Mouse (Mus musculus) spleen, postnatal 4 days (tissue): ENCODE measurements at regions not wholly inside any gene's neighbourhood (a gene's known extent, or its start where the extent isn't known, plus 50 kb on each side); places are given as distances from the start of the nearest gene placed in this dataset.

Experiments used
- DNase-seq, 2 experiments: peaks; one replicate each; pipeline ENCODE4 v3.0.0; 2022; ENCODE audit warnings: low spot score in 2 of 2

DNA sequence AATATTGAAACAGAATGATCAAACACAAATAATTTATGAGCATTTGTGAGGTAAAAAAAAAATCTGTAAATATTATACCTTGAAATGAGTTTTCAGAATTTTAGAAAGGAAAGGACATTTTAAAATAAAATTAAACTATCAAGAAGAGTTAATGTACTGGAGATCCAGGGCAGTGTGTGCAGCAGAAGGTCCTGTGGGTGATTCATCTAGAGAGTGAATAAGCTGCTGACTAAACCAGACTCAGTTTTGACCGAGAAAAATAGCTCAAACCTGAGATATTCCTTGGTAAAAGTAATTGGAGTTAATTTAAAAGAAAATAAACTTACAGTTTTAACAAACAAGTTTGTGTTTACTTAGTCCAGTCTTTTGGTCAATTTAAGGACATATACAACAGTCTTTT lies 1118.6 kb upstream of the Celf2 start:
- no peak for DNase-seq

GRCm38 (mm10) chr2:8628485-8629208 lies 1119.3 kb upstream of the Celf2 start:
- DNase-seq = no peak

GRCm38 (mm10) chr2:8638082-8638481 lies 1128.7 kb upstream of the Celf2 start:
- DNase-seq = no peak

GRCm38 (mm10) chr2:8639282-8639681 lies 1129.9 kb upstream of the Celf2 start:
- no peak for DNase-seq

- no peak for DNase-seq
Observed at GRCm38 (mm10) chr2:8645463-8645862, 1136.1 kb upstream of the Celf2 start.

DNA sequence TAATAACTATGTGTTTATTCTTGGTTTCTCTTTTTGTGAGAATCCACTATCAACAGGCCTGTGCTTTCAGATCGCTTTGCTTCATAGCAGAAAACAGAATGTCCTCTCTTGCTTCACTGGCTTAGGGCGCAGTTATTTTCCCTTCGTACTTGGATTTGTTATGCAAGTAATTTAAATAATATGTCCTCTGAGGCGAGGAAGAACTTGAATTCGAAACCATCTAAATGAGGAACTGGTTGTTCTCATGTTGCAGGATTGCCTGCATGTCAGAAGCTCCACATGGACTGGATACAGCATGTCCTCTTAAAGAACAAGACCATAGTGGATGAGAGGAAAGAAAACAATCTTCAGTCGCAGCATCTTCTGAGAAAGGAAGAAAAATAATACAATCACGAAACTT lies 1151.2 kb upstream of the Celf2 start:
- no peak for DNase-seq

- DNase-seq = peak; percentile 18 to 71
Observed at GRCm38 (mm10) chr2:8673751-8674378, 1164.5 kb upstream of the Celf2 start.

GRCm38 (mm10) chr2:8675537-8675936 lies 1166.2 kb upstream of the Celf2 start:
- no peak for DNase-seq

- no peak for DNase-seq
Observed at GRCm38 (mm10) chr2:8676546-8676945, 1167.2 kb upstream of the Celf2 start.

DNA sequence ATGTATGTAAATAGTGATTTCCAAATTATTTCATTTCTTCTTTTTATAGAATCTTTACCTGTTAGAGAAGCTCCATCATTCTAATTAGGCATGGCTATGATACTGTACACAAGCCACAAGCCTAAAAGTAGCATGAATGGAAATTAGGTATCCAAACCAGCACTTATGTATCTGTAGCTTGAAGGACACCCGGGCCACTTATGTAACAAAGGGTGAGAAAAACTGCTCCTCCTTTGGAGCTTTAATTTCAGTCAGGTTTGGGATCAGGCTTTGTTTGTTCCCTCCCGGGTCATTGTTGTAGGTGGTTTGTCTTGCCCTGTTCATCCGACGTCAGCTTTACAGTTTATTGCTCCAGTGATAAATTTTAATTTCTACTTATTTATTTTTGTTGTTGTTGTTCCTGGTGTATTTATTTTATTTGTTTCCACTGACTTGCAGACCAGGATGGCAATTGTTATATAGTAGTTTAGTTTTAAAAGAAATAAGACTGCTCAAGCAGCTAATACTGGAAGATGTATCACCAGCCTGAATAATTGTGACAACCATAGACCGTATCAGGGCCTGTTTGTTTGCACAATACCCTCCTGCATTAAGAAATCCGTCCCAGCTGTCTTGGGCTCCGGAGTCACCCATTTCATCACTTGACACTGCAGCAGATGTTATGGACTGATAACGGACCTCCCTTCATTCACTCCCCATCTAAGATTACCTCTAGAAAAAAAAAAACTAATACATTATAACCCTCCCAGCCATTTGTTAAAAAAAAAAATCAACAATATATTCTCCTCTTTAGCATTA lies 1181.7 kb upstream of the Celf2 start:
- no peak for DNase-seq

DNA sequence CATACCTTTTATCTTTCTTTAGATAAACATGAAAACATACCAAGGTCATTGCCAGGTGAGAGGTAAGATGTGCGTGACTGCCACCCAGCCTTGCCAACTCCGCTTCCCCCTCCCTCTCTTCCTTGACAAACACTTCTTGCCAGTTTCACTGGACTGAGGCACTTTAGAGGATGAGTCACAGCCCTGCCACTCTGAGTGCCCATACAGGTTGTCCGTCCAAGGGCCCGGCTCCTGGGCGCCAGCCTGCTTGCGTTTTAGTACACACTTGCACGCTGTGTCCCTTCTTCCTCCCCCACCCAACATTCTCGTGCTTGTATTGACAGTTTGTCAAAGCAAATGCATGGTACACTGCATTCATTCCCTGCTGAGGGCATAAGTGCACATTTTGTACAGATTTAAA lies 1151.7 kb upstream of the 4930412O13Rik start:
- no peak for DNase-seq

- DNase-seq = no peak
Observed at GRCm38 (mm10) chr2:8754142-8754541, 1126.9 kb upstream of the 4930412O13Rik start.

DNA sequence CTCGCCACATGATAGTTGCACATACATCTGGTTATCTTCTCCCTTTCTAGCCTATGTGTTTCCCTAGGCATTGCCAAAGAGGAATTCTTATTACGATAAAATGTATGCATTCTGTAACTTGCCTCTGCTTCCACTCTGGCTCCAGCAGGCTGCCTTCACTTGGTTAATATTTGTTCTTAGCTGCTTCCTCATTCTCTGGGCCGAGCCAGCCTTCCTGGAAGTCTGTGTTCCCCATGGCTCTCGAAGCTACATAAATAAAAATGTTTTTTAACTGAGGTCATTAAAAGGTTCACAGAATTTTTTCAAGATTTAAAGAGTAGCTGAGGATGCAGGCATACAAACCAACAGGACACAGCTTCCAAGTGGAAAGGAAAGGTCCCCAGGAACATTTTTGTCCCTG lies 1124.5 kb upstream of the 4930412O13Rik start:
- no peak for DNase-seq

DNA sequence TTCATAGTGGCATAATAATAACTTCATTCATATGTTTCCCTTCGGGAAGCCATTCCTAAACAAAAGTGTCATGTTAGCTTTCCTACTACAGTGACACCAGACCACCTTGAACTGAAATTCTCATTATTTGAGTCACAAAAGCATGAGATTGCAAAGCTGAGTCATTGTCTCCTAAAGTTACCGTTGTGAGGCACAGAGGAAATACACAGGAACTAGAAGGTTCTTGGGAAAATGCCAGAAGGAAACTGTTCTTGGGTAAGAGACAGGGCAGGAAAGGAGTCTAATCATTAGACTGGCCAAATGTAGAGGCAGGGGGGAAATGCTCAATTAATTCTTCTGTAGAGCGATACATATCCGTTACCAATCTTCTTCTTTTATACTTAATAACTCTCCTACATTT lies 1110.4 kb upstream of the 4930412O13Rik start:
- no peak for DNase-seq

DNA sequence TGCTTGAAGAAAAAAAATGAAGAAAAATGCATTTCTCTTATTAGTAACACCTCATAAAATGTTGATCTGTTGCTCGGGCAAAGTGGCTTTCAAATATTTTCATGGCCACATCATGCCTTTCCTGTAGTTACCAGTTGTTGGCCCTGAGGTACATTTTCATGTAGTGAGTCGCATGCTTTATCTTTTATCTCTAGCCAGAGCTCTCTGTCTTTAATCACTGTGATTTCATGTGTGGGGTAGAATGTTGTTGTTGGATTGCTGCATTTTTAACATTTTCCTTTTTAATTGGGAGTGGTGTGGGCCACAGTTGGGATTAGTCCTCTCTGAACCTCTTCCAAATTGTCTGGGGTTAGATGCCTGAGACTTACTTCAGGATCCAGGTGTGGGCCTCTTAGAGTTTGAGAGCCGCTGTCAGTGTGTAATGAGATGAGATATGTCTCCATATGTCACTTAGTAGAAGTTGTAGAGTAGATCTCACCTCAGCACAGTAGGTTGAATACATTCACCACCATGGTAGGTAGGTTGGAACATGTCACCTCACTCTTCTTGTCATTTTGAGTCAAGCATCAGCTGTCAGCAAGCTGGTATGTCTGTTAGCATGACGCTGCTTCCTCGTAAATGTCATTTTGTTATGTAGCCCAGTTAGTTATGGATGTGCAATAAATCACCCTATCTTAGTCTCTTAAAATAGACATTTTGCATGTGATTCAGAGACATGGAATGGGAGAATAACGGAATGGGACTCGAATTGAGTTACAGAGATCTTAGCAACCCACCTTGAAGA lies 1099.7 kb upstream of the 4930412O13Rik start:
- no peak for DNase-seq

- DNase-seq = no peak
Observed at GRCm38 (mm10) chr2:8782225-8782624, 1098.8 kb upstream of the 4930412O13Rik start.

DNA sequence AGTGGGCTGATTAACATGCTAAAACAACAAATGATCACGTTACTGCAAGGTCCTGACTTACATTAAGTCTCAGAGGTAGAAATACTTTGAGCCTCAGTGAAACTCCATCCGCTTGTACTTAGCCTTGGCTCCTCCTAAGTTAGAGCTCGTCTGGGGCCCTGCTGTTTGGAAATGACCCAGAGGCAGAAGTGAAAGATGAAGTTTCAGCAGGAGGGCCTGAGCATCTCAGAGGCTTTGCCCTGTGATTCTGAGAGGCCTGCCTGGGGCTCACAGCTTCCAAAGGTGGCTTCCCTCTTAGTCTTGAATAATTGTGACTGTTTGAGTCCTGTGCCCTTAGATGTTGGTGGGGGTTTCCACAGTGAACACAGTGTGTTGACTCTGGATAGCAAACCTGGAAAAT lies 1079.0 kb upstream of the 4930412O13Rik start:
- no peak for DNase-seq

GRCm38 (mm10) chr2:8809609-8810008 lies 1071.4 kb upstream of the 4930412O13Rik start:
- DNase-seq = no peak

DNA sequence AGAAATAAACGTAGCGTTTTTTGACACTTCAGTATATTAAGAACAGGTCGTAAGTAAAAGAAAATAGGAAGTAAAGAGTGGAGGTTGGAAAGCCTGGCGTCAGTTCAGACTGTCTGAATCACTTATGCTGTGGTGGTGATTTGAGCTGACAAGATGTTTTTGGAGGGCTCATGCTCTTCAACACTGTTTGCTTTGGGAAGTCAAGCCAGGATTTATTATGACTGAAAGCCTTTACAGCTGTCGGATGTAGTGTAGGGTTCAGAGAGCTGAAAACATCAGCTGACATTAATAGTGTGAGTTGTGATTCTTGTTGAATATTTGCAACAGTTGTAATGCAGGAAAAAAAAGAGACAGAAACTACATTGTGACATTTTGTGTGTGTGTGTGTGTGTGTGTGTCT lies 1062.9 kb upstream of the 4930412O13Rik start:
- DNase-seq = no peak

GRCm38 (mm10) chr2:8825406-8825805 lies 1055.6 kb upstream of the 4930412O13Rik start:
- no peak for DNase-seq
